ENCODE assay signal across 15 mouse cellular contexts in genomic region chr6:100707557-100707956, GRCm38 (mm10). TPM values are rescaled to one million over a fixed set of nuclear protein-coding genes. Genes with fewer than 3 reads are reported as not detected.
A peak's percentile ranks its signal among the peaks of the same experiment; 100 is the strongest.
DNase-seq lines count a peak whose midpoint lies in the region; ATAC-seq lines count a peak whose summit lies in the region.
"Had no signal": no experiment of that assay in that cellular context is flagged by ENCODE, and none has a peak within 500 bp of the region (broad histone marks: within the 10 kb centered on the region; RNA-seq: fewer than 3 reads in every experiment).

No protein-coding gene starts in this region.

- no peak for ATAC-seq in kidney, embryonic 15.5 days (replicated peaks; ENCODE audit: low FRiP score)
- ATAC-seq in embryonic facial prominence, embryonic 13.5 days (ENCODE audit: insufficient number of reproducible peaks, insufficient read depth, low FRiP score, low TSS enrichment, low read depth): peak; percentile 17; the same call in 1 of the 2 replicates
- ATAC-seq: forebrain, embryonic 16.5 days had no signal

- no peak overlapping the region for H3K4me2 ChIP-seq in kidney, embryonic 15.5 days
- H3K4me2 ChIP-seq in embryonic facial prominence, embryonic 13.5 days: peak overlapping the region; percentile 71
- H3K4me2 ChIP-seq: neural tube, embryonic 12.5 days had no signal

- H3K4me3 ChIP-seq in kidney, embryonic 15.5 days (replicated peaks): no peak overlapping the region
- H3K4me3 ChIP-seq in embryonic facial prominence, embryonic 13.5 days: peak overlapping the region; percentile 83
- H3K4me3 ChIP-seq: megakaryocyte, embryonic 14.5 days; neural tube, embryonic 12.5 days had no signal

- H3K27me3 ChIP-seq in kidney, embryonic 15.5 days: peaks cover 35% of the 10 kb centered on the region
- H3K27me3 ChIP-seq in embryonic facial prominence, embryonic 13.5 days: no peaks in the 10 kb centered on the region

- H3K4me1 ChIP-seq in kidney, embryonic 15.5 days: peaks cover 35% of the 10 kb centered on the region
- peaks cover 52% of the 10 kb centered on the region for H3K4me1 ChIP-seq in embryonic facial prominence, embryonic 13.5 days

- no peaks in the 10 kb centered on the region for H3K36me3 ChIP-seq in kidney, embryonic 15.5 days
- H3K36me3 ChIP-seq in embryonic facial prominence, embryonic 13.5 days: no peaks in the 10 kb centered on the region
- H3K36me3 ChIP-seq: G1E; neural tube, embryonic 12.5 days had no signal

- intact Hi-C loops in heart, postnatal 25 days (cut with DNase I): no loop called here

- no peak overlapping the region for H3K9ac ChIP-seq in kidney, embryonic 15.5 days
- H3K9ac ChIP-seq in embryonic facial prominence, embryonic 13.5 days: peak overlapping the region; percentile 52; the same call in 1 of the 2 replicates
- H3K9ac ChIP-seq: neural tube, embryonic 12.5 days had no signal

- H3K27ac ChIP-seq in kidney, embryonic 15.5 days: no peak overlapping the region
- H3K27ac ChIP-seq in embryonic facial prominence, embryonic 13.5 days: peak overlapping the region; percentile 98
- H3K27ac ChIP-seq: neural tube, embryonic 12.5 days had no signal

- WGBS in kidney, embryonic 15.5 days: 46% methylated on average over 7 of the region's 7 CpGs
- WGBS in embryonic facial prominence, embryonic 13.5 days: 4% methylated on average over 7 of the region's 7 CpGs

- peak; percentile 43 for DNase-seq in kidney, postnatal 10 days
- peak; percentile 90 for DNase-seq in Muller cell, postnatal 12 days (ENCODE audit: inconsistent ontology term)
- DNase-seq in heart, postnatal 25 days (ENCODE audit: low spot score): peak; percentile 40
- no peak for DNase-seq in natural killer cell, adult 2 months (ENCODE audit: low spot score in 2 of 2)
- no peak for DNase-seq in layer of hippocampus, adult 9-10 months (ENCODE audit: low spot score)
- DNase-seq in cerebellum, adult 11 months: no peak
- DNase-seq: adrenal gland, adult 8-10 months; lung, adult 2 months; right cerebral cortex, postnatal 4 days had no signal

- no peaks in the 10 kb centered on the region; the same call in 1 of the 2 replicates for H3K9me3 ChIP-seq in kidney, embryonic 15.5 days (replicated peaks)
- H3K9me3 ChIP-seq in embryonic facial prominence, embryonic 13.5 days: no peaks in the 10 kb centered on the region
- H3K9me3 ChIP-seq: neural tube, embryonic 12.5 days had no signal

RNA-seq across cellular contexts. Expression of gene Gxylt2, which starts 3.0 kb away (rescaled TPM):
- 9.0 and 10.1 TPM in 2 replicates for polyA plus RNA-seq in kidney, embryonic 15.5 days (2015; fragmentation: Nextera tagmentation; extraction: Ambion mirVana)
- 33.2 and 39.5 TPM in 2 replicates for polyA plus RNA-seq in embryonic facial prominence, embryonic 13.5 days (2015; fragmentation: Nextera tagmentation; extraction: Ambion mirVana)
- total RNA-seq in heart, postnatal 25 days (2021): 1 to 10 TPM; 3.5 to 4.7 TPM
- polyA plus RNA-seq: G1E had no signal

RNA-seq across cellular contexts. Expression of gene Shq1, which starts 36.6 kb away (rescaled TPM):
- 18.3 and 19.3 TPM in 2 replicates for polyA plus RNA-seq in kidney, embryonic 15.5 days (2015; fragmentation: Nextera tagmentation; extraction: Ambion mirVana)
- polyA plus RNA-seq in embryonic facial prominence, embryonic 13.5 days (2015; fragmentation: Nextera tagmentation; extraction: Ambion mirVana): 13.7 and 15.6 TPM in 2 replicates
- 1 to 10 TPM; 2.8 to 3.2 TPM for total RNA-seq in heart, postnatal 25 days (2021)

Comparison
In these comparisons a context has a peak if more than half of its experiments do, and no peak if none do; other contexts are left out.
1. DNase-seq: peak in kidney, postnatal 10 days (single experiment), Muller cell, postnatal 12 days (single experiment) and heart, postnatal 25 days (single experiment); none in natural killer cell, adult 2 months (0 of 2), layer of hippocampus, adult 9-10 months (single experiment) and cerebellum, adult 11 months (single experiment).